ENCODE assay signal across 35 mouse cellular contexts in the genomic region with DNA sequence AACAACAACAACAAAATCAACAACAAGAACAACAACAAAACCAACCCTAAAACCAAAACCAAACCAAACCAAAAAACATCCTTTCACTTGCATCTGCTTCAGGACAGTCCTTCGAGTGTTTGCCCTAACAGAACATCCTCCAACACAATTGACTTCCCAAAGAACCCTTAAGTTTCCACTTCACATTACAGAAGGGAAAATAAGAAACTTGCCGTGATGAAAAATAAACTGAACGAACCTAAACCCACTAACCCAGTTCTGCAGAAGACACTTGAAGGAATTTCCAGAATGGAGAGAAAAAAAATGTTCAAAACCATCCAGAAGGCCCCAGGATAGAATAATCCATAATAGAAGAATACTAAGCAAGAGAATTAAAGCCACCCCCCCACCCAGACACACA.
"Had no signal": no experiment of that assay in that cellular context is flagged by ENCODE, and none has a peak within 500 bp of the region (broad histone marks: within the 10 kb centered on the region; RNA-seq: fewer than 3 reads in every experiment).

No protein-coding gene starts in this region.

- DNase-seq: heart, postnatal 10 days; heart, postnatal 14 days; heart, postnatal 36 days; heart, postnatal 4 days; kidney, adult 11 months; kidney, adult 18-20 months; kidney, adult 2 months; kidney, adult 8-10 months; kidney, adult 9 months; kidney, postnatal 10 days; kidney, postnatal 14 days; kidney, postnatal 25 days; kidney, postnatal 36 days; kidney, postnatal 4 days; layer of hippocampus, adult 9-11 months; layer of hippocampus, postnatal 36 days had no signal

- H3K36me3 ChIP-seq: heart, embryonic 15.5 days; hindbrain, embryonic 10.5 days; hindbrain, embryonic 12.5 days; hindbrain, embryonic 13.5 days; hindbrain, embryonic 15.5 days; intestine, embryonic 15.5 days had no signal

- H3K27me3 ChIP-seq: heart, embryonic 12.5 days; heart, embryonic 13.5 days; heart, embryonic 15.5 days; hindbrain, embryonic 12.5 days; hindbrain, embryonic 15.5 days; intestine, embryonic 15.5 days; kidney, embryonic 15.5 days had no signal

- H3K9ac ChIP-seq: heart, embryonic 12.5 days; heart, embryonic 13.5 days; heart, embryonic 15.5 days; hindbrain, embryonic 12.5 days; hindbrain, embryonic 13.5 days; hindbrain, embryonic 14.5 days; hindbrain, embryonic 15.5 days; intestine, embryonic 15.5 days; kidney, embryonic 15.5 days had no signal

- H3K4me1 ChIP-seq: heart, embryonic 10.5 days; heart, embryonic 12.5 days; heart, embryonic 13.5 days; heart, embryonic 15.5 days; hindbrain, embryonic 10.5 days; hindbrain, embryonic 12.5 days; hindbrain, embryonic 13.5 days; hindbrain, embryonic 15.5 days; intestine, embryonic 15.5 days; kidney, embryonic 15.5 days had no signal

- H3K27ac ChIP-seq: heart, embryonic 10.5 days; heart, embryonic 13.5 days; heart, embryonic 15.5 days; hindbrain, embryonic 10.5 days; hindbrain, embryonic 12.5 days; hindbrain, embryonic 13.5 days; hindbrain, embryonic 14.5 days; hindbrain, embryonic 15.5 days; hindbrain, postnatal 0 days; intestine, embryonic 15.5 days; kidney, embryonic 15.5 days; kidney, postnatal 0 days; layer of hippocampus, adult 2 months had no signal

- H3K9me3 ChIP-seq: heart, embryonic 12.5 days; heart, embryonic 13.5 days; heart, embryonic 15.5 days; hindbrain, embryonic 10.5 days; hindbrain, embryonic 12.5 days; hindbrain, embryonic 13.5 days; hindbrain, embryonic 15.5 days; intestine, embryonic 15.5 days; kidney, embryonic 15.5 days had no signal

- H3K4me3 ChIP-seq: heart, embryonic 10.5 days; heart, embryonic 12.5 days; heart, embryonic 13.5 days; heart, embryonic 15.5 days; hindbrain, embryonic 10.5 days; hindbrain, embryonic 12.5 days; hindbrain, embryonic 13.5 days; hindbrain, embryonic 15.5 days; intestine, embryonic 15.5 days; kidney, embryonic 15.5 days; layer of hippocampus, adult 2 months had no signal

- ATAC-seq: hindbrain, embryonic 16.5 days; hindbrain, postnatal 0 days; inflammation-experienced regulatory T-cells, adult 6 months; intestine, embryonic 15.5 days; intestine, embryonic 16.5 days; intestine, postnatal 0 days had no signal

- H3K4me2 ChIP-seq: heart, embryonic 11.5 days; heart, embryonic 12.5 days; heart, embryonic 13.5 days; heart, embryonic 15.5 days; hindbrain, embryonic 12.5 days; hindbrain, embryonic 13.5 days; hindbrain, embryonic 14.5 days; hindbrain, embryonic 15.5 days; intestine, embryonic 15.5 days; kidney, embryonic 15.5 days had no signal
